Mouse (Mus musculus) spleen, adult 2 months (tissue): Measurements from ENCODE around the gene Rngtt.

Experiments used
- CTCF ChIP-seq: fragments of 200-500 bp; IDR thresholded peaks from 2 replicates; pipeline ENCODE4 v1.5.1; 2011; ENCODE audit warnings: mild to moderate bottlenecking, inconsistent platforms; ENCODE audit not compliant: insufficient read depth, insufficient read length, insufficient replicate concordance; ENCODE audit errors: extremely low read depth
- POLR2A ChIP-seq: fragments of 200-500 bp; IDR thresholded peaks from 2 replicates; pipeline ENCODE4 v1.6.1; 2011; ENCODE audit warnings: low read depth, low read length, inconsistent platforms

- TF ChIP-seq CTCF, result no peak
- no peak for TF ChIP-seq POLR2A
Observed at GRCm38 (mm10) chr4:33545577-33545879, 235.4 kb downstream of the Rngtt start.
